Mouse (Mus musculus) brain, embryonic 14.5 days (tissue): ENCODE measurements around the gene Sept9.

Source experiments
- CTCF ChIP-seq: fragments of 200-500 bp; IDR thresholded peaks from 2 replicates; pipeline ENCODE4 v1.5.1; 2012; ENCODE audit warnings: inconsistent platforms, mild to moderate bottlenecking, moderate library complexity, borderline replicate concordance; ENCODE audit not compliant: insufficient read depth, insufficient read length; ENCODE audit errors: extremely low read depth
- POLR2A ChIP-seq: fragments of 200-500 bp; IDR thresholded peaks from 2 replicates; pipeline ENCODE4 v1.6.1; 2012; ENCODE audit warnings: mild to moderate bottlenecking, inconsistent platforms, borderline replicate concordance; ENCODE audit not compliant: poor library complexity, insufficient read depth, insufficient read length, severe bottlenecking; ENCODE audit errors: extremely low read depth

DNA sequence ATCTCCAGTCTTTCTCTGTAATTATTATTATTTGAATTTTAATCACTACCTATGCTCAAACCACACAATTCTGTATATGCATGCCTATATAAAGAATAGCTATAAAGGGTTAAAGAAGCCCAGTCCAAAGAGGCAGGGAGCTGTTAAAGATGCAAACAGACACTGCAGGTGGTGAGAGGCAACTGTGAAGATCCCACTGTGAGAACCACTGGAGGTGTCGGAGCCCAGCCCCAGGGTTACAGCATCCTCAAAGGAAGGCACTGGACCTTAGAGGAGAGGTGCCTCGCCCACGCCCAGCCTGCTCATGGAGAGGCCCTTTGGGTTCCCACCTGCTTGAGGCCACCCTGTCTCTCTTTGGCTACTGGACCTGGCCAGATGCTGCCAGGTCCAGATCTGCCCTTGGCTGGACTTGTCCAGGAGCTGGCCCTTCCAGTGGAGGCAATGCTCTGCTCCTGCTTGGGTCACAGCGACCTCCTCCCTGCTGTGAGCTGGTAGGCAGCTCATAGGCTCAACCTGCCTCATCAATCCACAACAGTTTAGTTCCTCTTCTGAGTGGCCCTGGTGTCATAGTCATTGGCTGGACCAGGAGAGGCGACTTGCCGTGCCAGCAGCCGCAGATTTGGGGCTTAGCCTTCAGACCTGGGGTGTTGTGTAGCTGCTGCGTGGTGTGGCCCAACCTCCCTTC, 45.7 kb downstream of the Sept9 start:
- TF ChIP-seq CTCF = no peak
- TF ChIP-seq POLR2A = no peak
